Mouse (Mus musculus) stomach, embryonic 14.5 days (tissue): ENCODE results near the gene Armc9. TPM values are rescaled to one million over a fixed set of nuclear protein-coding genes. Genes with fewer than 3 reads are reported as not detected.
A peak's percentile ranks its signal among the peaks of the same experiment; 100 is the strongest.

Source experiments
- ATAC-seq: fragments of 200-750 bp; cut with Nextera tagmentation; 2 replicates; pipeline ENCODE4 v1.8.0; 2017; ENCODE audit warnings: low read depth, moderate TSS enrichment; ENCODE audit not compliant: insufficient number of reproducible peaks, insufficient read depth, low FRiP score
- H3K27ac ChIP-seq: fragments of 300-500 bp; sonication (generic); 2 replicates; pipeline ENCODE4 v1.5.1; 2014; ENCODE audit warnings: mild to moderate bottlenecking, low read length, moderate library complexity, mixed read lengths
- H3K27me3 ChIP-seq: fragments of 300-500 bp; sonication (generic); 2 replicates; pipeline ENCODE4 v1.6.1; 2014; ENCODE audit warnings: low read length, control low read depth, mixed read lengths; ENCODE audit not compliant: control insufficient read depth, insufficient read depth
- H3K36me3 ChIP-seq: fragments of 300-500 bp; sonication (generic); 2 replicates; pipeline ENCODE4 v1.6.1; 2014; ENCODE audit warnings: mild to moderate bottlenecking, control low read depth, low read length, moderate library complexity, mixed read lengths; ENCODE audit not compliant: control insufficient read depth, insufficient read depth
- H3K4me1 ChIP-seq: fragments of 300-500 bp; sonication (generic); 2 replicates; pipeline ENCODE4 v1.6.1; 2014; ENCODE audit warnings: low read length, control low read depth, mixed read lengths; ENCODE audit not compliant: control insufficient read depth, insufficient read depth
- H3K4me2 ChIP-seq: fragments of 300-500 bp; sonication (generic); replicated peaks from 2 replicates; pipeline ENCODE4 v1.6.1; 2014; ENCODE audit warnings: low read depth, low read length, control low read depth
- H3K4me3 ChIP-seq: fragments of 300-500 bp; sonication (generic); 2 replicates; pipeline ENCODE4 v1.5.1; 2014; ENCODE audit warnings: low read depth, low read length, control low read depth
- H3K9ac ChIP-seq: fragments of 300-500 bp; sonication (generic); replicated peaks from 2 replicates; pipeline ENCODE4 v1.6.1; 2014; ENCODE audit warnings: low read depth, mild to moderate bottlenecking, control low read depth, low read length, moderate library complexity, mixed read lengths
- H3K9me3 ChIP-seq: fragments of 300-500 bp; sonication (generic); 2 replicates; pipeline ENCODE4 v1.6.1; 2016; ENCODE audit warnings: low read depth, low read length, control low read depth; ENCODE audit not compliant: control insufficient read depth
- WGBS: fragments of 180-500 bp; shearing (Covaris S2); extraction: QIAGEN DNeasy Blood & Tissue Kit; methylation state at CpG from one replicate; pipeline ENCODE4 v1.1.7; 2014; 5-methylcytosine and 5-hydroxymethylcytosine counted together
- polyA plus RNA-seq: library from polyadenylated mRNA; unstranded; fragments of >200 nt; fragmentation: Nextera tagmentation; extraction: Ambion mirVana; gene quantifications from 2 replicates; pipeline ENCODE4 v1.2.1, GENCODE M21; 2014

The Armc9 gene
- 22.7 and 30.1 TPM in 2 replicates for polyA plus RNA-seq

GRCm38 (mm10) chr1:86154133-86154823 is at the start of gene Armc9:
Gene Armc9 (plus strand): TSS chr1:86154780.
- no peaks in the 10 kb centered on the region; the same call in 1 of the 2 replicates for H3K4me1 ChIP-seq
- no peaks in the 10 kb centered on the region for H3K9me3 ChIP-seq
- H3K27ac ChIP-seq: peak within 1 kb of the TSS; percentile 90
- peak within 1 kb of the TSS; percentile 70 for H3K4me2 ChIP-seq
- peak within 1 kb of the TSS; percentile 57 for H3K9ac ChIP-seq
- 3% methylated on average over 40 of the region's 40 CpGs for WGBS
- no peaks in the 10 kb centered on the region for H3K27me3 ChIP-seq
- H3K36me3 ChIP-seq: no peaks in the 10 kb centered on the region; the same call in 1 of the 2 replicates
- H3K4me3 ChIP-seq: peak within 1 kb of the TSS; percentile 76
- peak; percentile 100 for ATAC-seq

GRCm38 (mm10) chr1:86105054-86105453 is 49.5 kb upstream of the Armc9 start:
- 83% methylated on average over 1 of the region's 1 CpGs for WGBS
- no peak overlapping the region for H3K4me2 ChIP-seq
- no peak overlapping the region for H3K27ac ChIP-seq
- H3K9me3 ChIP-seq: no peaks in the 10 kb centered on the region
- H3K36me3 ChIP-seq: peaks cover 2% of the 10 kb centered on the region; the same call in 1 of the 2 replicates
- ATAC-seq: no peak
- H3K27me3 ChIP-seq: no peaks in the 10 kb centered on the region
- H3K9ac ChIP-seq: no peak overlapping the region
- H3K4me1 ChIP-seq: no peaks in the 10 kb centered on the region
- H3K4me3 ChIP-seq: no peak overlapping the region

GRCm38 (mm10) chr1:86111779-86112178 is 42.8 kb upstream of the Armc9 start, which contains the start of gene Htr2b:
Gene Htr2b (minus strand): TSS chr1:86111970.
- H3K4me3 ChIP-seq: no peak within 1 kb of the TSS
- no peaks in the 10 kb centered on the region for H3K27me3 ChIP-seq
- H3K9ac ChIP-seq: no peak within 1 kb of the TSS
- H3K4me1 ChIP-seq: no peaks in the 10 kb centered on the region
- H3K4me2 ChIP-seq: no peak within 1 kb of the TSS
- ATAC-seq: peak; percentile 63; the same call in 1 of the 2 replicates
- H3K27ac ChIP-seq: 0 out of 2 replicates have a peak within 1 kb of the TSS, but pooled peaks have one; percentile 1
- H3K9me3 ChIP-seq: no peaks in the 10 kb centered on the region
- 43% methylated on average over 6 of the region's 6 CpGs for WGBS
- peaks cover under 1% of the 10 kb centered on the region for H3K36me3 ChIP-seq

- no peak for ATAC-seq
- Histone ChIP-seq H3K27ac (no peak overlapping the region), H3K27me3 (no peaks in the 10 kb centered on the region), H3K36me3 (peaks cover 10% of the 10 kb centered on the region), H3K4me1 (no peaks in the 10 kb centered on the region), H3K4me3 (no peak overlapping the region), H3K9ac (no peak overlapping the region), H3K9me3 (no peaks in the 10 kb centered on the region), H3K4me2 (no peak overlapping the region)
- 86% methylated on average over 3 of the region's 3 CpGs for WGBS
These were observed 40.4 kb upstream of the Armc9 start for GRCm38 (mm10) chr1:86114141-86114540.

GRCm38 (mm10) chr1:86119549-86119948 is 35.0 kb upstream of the Armc9 start:
- ATAC-seq: no peak
- 87% methylated on average over 4 of the region's 4 CpGs for WGBS
- Histone ChIP-seq H3K4me3 (no peak overlapping the region), H3K27ac (no peak overlapping the region), H3K36me3 (peaks cover 30% of the 10 kb centered on the region), H3K9me3 (no peaks in the 10 kb centered on the region), H3K4me2 (no peak overlapping the region), H3K27me3 (no peaks in the 10 kb centered on the region), H3K9ac (no peak overlapping the region), H3K4me1 (no peaks in the 10 kb centered on the region)

- H3K9me3 ChIP-seq: no peaks in the 10 kb centered on the region
- H3K4me2 ChIP-seq: no peak overlapping the region
- H3K36me3 ChIP-seq: peaks cover 53% of the 10 kb centered on the region
- 94% methylated on average over 2 of the region's 2 CpGs for WGBS
- H3K27me3 ChIP-seq: no peaks in the 10 kb centered on the region
- H3K4me1 ChIP-seq: no peaks in the 10 kb centered on the region
- no peak overlapping the region for H3K27ac ChIP-seq
- H3K9ac ChIP-seq: no peak overlapping the region
- no peak for ATAC-seq
- H3K4me3 ChIP-seq: no peak overlapping the region
These were observed 28.5 kb upstream of the Armc9 start for GRCm38 (mm10) chr1:86126036-86126435.

GRCm38 (mm10) chr1:86133337-86133736 is 21.2 kb upstream of the Armc9 start, which contains the start of gene Gm21972:
Gene Gm21972 (plus strand): TSS chr1:86133637.
- H3K36me3 ChIP-seq: peaks cover 61% of the 10 kb centered on the region
- H3K27me3 ChIP-seq: no peaks in the 10 kb centered on the region
- no peak for ATAC-seq
- 92% methylated on average over 4 of the region's 4 CpGs for WGBS
- H3K4me3 ChIP-seq: no peak within 1 kb of the TSS
- no peaks in the 10 kb centered on the region for H3K4me1 ChIP-seq
- no peak within 1 kb of the TSS for H3K9ac ChIP-seq
- no peaks in the 10 kb centered on the region for H3K9me3 ChIP-seq
- H3K27ac ChIP-seq: no peak within 1 kb of the TSS
- H3K4me2 ChIP-seq: no peak within 1 kb of the TSS

GRCm38 (mm10) chr1:86135315-86135714 is 19.3 kb upstream of the Armc9 start:
- WGBS: 89% methylated on average over 6 of the region's 6 CpGs
- no peaks in the 10 kb centered on the region for H3K27me3 ChIP-seq
- H3K9me3 ChIP-seq: no peaks in the 10 kb centered on the region
- no peak overlapping the region for H3K9ac ChIP-seq
- peaks cover 61% of the 10 kb centered on the region for H3K36me3 ChIP-seq
- H3K4me2 ChIP-seq: no peak overlapping the region
- no peak for ATAC-seq
- no peak overlapping the region for H3K4me3 ChIP-seq
- H3K4me1 ChIP-seq: no peaks in the 10 kb centered on the region
- no peak overlapping the region for H3K27ac ChIP-seq
